Comparison of ENCODE assay signal across 8 mouse cellular contexts in genomic region chr11:3347091-3347834, GRCm38 (mm10). TPM values are rescaled to one million over a fixed set of nuclear protein-coding genes. Genes with fewer than 3 reads are reported as not detected.
DNase-seq lines count a peak whose midpoint lies in the region; ATAC-seq and TF ChIP-seq lines count a peak whose summit lies in the region.

No protein-coding gene starts in this region.

- H3K9ac ChIP-seq in forebrain, embryonic 15.5 days (replicated peaks), result no peak overlapping the region

- no peaks in the 10 kb centered on the region for H3K27me3 ChIP-seq in G1E (ENCODE audit: insufficient read depth, low read length)
- no peaks in the 10 kb centered on the region for H3K27me3 ChIP-seq in forebrain, embryonic 15.5 days

- 63% methylated on average over 12 of the region's 12 CpGs for WGBS in forebrain, embryonic 15.5 days
- 61% methylated on average over 12 of the region's 12 CpGs for WGBS in large intestine, adult 2 months

- H3K36me3 ChIP-seq in G1E (replicated peaks), result peaks cover 94% of the 10 kb centered on the region
- peaks cover 57% of the 10 kb centered on the region for H3K36me3 ChIP-seq in forebrain, embryonic 15.5 days

- peak; percentile 57 for TF ChIP-seq CTCF in G1E (IDR thresholded peaks at IDR 0.05; ENCODE audit: low read depth, low read length)

- H3K4me3 ChIP-seq in G1E (ENCODE audit: low read depth, low read length), result no peak overlapping the region
- H3K4me3 ChIP-seq in forebrain, embryonic 15.5 days, result no peak overlapping the region

- H3K27ac ChIP-seq in forebrain, embryonic 15.5 days (replicated peaks), result no peak overlapping the region

- 0 out of 2 replicates have a peak, but pooled peaks have one; percentile 32 for ATAC-seq in G1E (ENCODE audit: extremely low read depth, insufficient number of reproducible peaks, low FRiP score, poor library complexity, severe bottlenecking)
- ATAC-seq in forebrain, embryonic 15.5 days (replicated peaks), result peak; percentile 56
- peak; percentile 80 for ATAC-seq in neutrophil, adult 5-6 weeks (ENCODE audit: extremely low read depth, insufficient number of reproducible peaks, low FRiP score, poor library complexity, severe bottlenecking)

- peak; percentile 48 for DNase-seq in G1E (ENCODE audit: low spot score)
- DNase-seq in cerebellum, adult 11-12 months, result peak; percentile 83
- peak; percentile 49 for DNase-seq in heart, postnatal 25 days (ENCODE audit: low spot score)
- DNase-seq in large intestine, adult 2 months (ENCODE audit: low read depth, low spot score), result peak; percentile 73
- peak; percentile 82 to 91 for DNase-seq in lung, adult 18-20 months
- peak; percentile 65 for DNase-seq in testis, postnatal 14 days (ENCODE audit: low spot score)

- H3K4me2 ChIP-seq in forebrain, embryonic 15.5 days (replicated peaks), result no peak overlapping the region

- intact Hi-C loops in heart, postnatal 25 days (cut with DNase I), result loop anchor here (5.0 kb wide), 1 partner anchor 60 kb away; the partner anchor contains the start of gene Limk2

- H3K4me1 ChIP-seq in G1E (ENCODE audit: insufficient read depth, low read depth, low read length), result peaks cover 22% of the 10 kb centered on the region
- H3K4me1 ChIP-seq in forebrain, embryonic 15.5 days, result no peaks in the 10 kb centered on the region

- no peaks in the 10 kb centered on the region for H3K9me3 ChIP-seq in G1E (replicated peaks)
- no peaks in the 10 kb centered on the region for H3K9me3 ChIP-seq in forebrain, embryonic 15.5 days

RNA-seq across cellular contexts. Expression of gene Pik3ip1, which starts 17.1 kb away (rescaled TPM):
- total RNA-seq in G1E (2014; fragmentation: Nextera tagmentation) (0.53 and 0.92 TPM in 2 replicates), G1E (2017) (2.2 and 2.4 TPM in 2 replicates)
- 4.8 and 5.4 TPM in 2 replicates for polyA plus RNA-seq in G1E (2012)
- polyA plus RNA-seq in forebrain, embryonic 15.5 days (2015; fragmentation: Nextera tagmentation; extraction: Ambion mirVana), result 34.4 and 36.6 TPM in 2 replicates
- 10 to 100 TPM; 39.4 to 42.4 TPM for total RNA-seq in heart, postnatal 25 days (2021)
- 5.2 and 6.7 TPM in 2 replicates for polyA plus RNA-seq in large intestine, adult 2 months (2012; rRNA removed)
- total RNA-seq in neutrophil, adult 5-6 weeks (2017), result 62.5 and 68.5 TPM in 2 replicates

RNA-seq across cellular contexts. Expression of gene Patz1, which starts 58.6 kb away (rescaled TPM):
- 71.9 and 89.1 TPM in 2 replicates for total RNA-seq in G1E (2014; fragmentation: Nextera tagmentation)
- total RNA-seq in G1E (2017), result 56.5 and 66.6 TPM in 2 replicates
- polyA plus RNA-seq in G1E (2012), result 86.1 and 112 TPM in 2 replicates
- polyA plus RNA-seq in forebrain, embryonic 15.5 days (2015; fragmentation: Nextera tagmentation; extraction: Ambion mirVana), result 63.5 and 66.2 TPM in 2 replicates
- total RNA-seq in heart, postnatal 25 days (2021), result 10 to 100 TPM; 25.6 to 26.4 TPM
- polyA plus RNA-seq in large intestine, adult 2 months (2012; rRNA removed), result 11.0 and 13.6 TPM in 2 replicates
- total RNA-seq in neutrophil, adult 5-6 weeks (2017), result 52.3 and 60.4 TPM in 2 replicates

Comparison
In these comparisons a context has a peak if more than half of its experiments do, and no peak if none do; other contexts are left out.
1. RNA of gene Pik3ip1, which starts 17.1 kb away (total RNA-seq): 62.5 to 68.5 TPM in neutrophil, adult 5-6 weeks and 39.4 to 42.4 TPM in heart, postnatal 25 days; 0.53 to 2.4 TPM in G1E; every median in the first group is over 10 times any median in the second.
2. Peak in every context shown above with its lines, with median percentiles within 50 percentile points of each other: ATAC-seq and DNase-seq.